Mouse (Mus musculus): ENCODE measurements around the gene Npdc1. TPM values are rescaled to one million over a fixed set of nuclear protein-coding genes. Genes with fewer than 3 reads are reported as not detected.
"Not testable (repeated sequence)": the region's sequence is repeated elsewhere in the genome, so short reads cannot be mapped to it uniquely, and the experiment has no call there.

The Npdc1 gene
- total RNA-seq, 2 experiments from 2014 or later: 422 to 431 TPM

DNA sequence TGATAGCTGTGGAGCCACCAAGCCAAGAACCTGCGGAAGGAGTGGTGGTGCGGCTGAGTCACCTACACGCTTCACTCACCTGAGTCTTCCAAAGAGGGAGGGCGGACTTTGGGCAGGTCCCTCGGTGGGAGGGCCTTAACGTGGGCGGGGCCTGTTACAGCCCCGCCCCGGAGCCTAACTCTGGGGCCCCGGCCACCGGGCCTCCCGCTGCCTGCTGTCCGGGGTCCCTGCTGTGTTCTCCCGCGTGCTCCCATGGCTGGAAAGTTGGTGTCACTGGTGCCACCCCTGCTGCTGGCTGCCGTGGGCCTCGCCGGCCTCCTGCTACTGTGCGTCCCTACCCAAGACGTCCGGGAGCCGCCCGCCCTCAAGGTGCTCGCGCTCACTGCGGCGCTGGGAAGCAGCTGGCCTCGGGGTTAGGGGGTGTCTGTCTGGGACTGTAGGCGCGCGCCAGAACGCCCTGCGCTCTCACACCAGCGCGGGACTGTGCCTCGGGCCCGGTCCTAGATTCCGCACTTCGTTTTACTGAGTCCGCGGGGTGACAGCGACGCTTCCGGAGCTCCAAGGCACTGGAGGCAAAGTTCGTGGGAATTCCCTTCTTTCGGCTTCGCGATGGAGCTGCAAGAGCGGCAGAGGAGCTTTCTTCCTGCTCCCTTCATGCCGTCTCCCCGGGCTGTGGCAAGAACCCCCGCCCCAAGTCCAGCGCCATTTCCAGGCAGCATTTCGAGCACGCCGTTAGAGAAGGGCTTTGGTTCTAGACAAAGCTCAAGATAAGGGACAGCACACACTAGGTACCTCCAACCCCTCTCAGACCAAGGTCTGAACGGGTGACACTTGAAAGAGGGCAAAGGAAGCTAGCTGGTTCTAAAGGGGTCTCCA, 3.2 kb upstream of the Npdc1 start, which contains the start of gene Entpd2:
Entpd2 (plus strand) TSS at position 154 of the 876 bp plus-strand sequence.
- no peak for DNase-seq

DNA sequence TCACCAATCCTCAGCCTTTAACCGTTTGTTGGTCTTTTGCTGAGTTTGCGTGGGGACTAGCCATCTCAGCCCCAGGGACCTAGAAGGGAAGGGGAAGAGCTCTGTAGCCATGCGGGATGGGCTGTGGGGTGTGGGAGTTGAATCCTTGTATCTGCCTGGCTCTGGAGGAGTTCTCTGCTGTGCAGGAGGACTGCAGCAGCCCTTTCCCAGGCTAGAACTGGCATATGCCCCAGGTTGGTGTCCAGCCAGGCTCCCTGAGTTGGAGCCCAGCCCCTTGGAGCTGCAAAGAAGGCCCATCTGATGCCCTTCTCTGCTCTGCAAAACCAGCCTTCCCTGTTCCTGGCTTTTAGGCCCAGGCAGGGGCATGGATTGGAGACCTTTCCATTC, 2.6 kb upstream of the Npdc1 start:
- no peak for DNase-seq

DNA sequence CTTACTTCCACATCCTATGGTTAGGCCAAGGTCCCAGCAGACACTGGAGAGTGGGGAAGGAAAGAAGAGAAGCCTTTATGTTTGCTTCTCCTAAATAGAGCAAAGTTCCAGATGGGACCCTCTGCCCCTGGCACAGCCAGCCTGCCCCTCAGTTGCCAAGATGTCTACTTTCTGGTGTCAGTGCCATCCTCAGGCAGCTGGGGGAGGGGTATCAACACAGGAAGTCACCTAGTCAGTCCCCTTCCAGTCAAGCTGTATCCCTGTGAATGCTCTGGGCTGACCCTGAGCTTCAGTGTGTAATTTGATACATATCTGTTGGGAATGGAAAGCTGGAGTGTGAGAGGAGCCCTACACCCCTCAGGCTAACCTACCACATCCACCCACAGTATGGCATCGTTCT, 2.1 kb upstream of the Npdc1 start:
- no peak for DNase-seq

DNA sequence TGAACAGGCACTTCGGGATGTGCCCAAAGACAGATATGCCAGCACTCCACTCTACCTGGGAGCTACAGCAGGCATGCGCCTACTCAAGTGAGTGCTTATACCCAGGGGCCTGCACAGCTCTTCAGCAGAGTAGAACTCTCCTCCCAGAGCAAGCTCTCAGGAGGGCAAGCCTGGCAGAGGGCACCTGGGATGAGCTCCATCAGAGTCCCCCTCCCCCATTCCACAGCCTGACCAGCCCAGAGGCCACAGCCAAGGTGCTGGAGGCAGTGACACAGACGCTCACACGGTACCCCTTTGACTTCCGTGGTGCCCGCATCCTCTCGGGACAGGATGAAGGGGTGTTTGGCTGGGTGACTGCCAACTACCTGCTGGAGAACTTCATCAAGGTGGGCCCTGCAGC, 1.1 kb upstream of the Npdc1 start:
- no peak for DNase-seq

DNA sequence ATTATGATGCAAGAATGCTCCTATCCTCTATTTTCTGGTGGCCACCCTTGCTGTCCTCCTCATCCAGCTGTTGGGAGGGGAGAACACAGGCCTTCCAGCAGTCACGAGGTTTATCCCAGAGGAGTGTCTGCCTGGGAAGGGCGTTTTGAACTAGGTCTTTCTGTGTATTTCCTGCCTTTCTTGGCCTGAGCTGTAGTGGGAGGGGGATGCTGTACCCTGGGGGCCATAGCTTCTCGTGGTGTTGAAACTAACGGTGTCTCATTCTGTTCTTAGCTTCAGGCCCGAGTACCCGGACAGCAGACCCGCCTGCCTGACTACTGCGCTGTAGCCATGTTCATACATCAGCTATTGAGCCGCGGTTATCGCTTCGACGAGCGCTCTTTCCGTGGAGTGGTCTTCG, 1.1 kb downstream of the Npdc1 start:
- no peak for DNase-seq

DNA sequence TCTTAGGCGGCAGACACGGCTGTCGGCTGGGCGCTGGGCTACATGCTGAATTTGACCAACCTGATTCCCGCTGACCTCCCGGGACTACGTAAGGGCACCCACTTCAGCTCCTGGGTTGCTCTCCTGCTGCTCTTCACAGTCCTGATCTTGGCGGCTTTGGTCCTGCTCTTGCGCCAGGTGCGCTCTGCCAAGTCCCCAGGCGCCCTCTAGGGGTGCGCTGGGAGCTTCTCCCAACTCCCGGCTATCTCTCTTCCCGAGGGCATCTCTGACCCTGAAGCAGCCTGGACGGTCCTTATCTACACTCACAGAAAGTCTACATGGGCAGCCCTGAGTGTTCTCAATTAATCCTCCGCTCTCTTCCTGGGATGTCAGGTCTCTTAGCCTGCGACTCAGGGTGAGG, 1.6 kb downstream of the Npdc1 start:
- peak in 1 of 2 experiments; percentile 57 for DNase-seq

DNA sequence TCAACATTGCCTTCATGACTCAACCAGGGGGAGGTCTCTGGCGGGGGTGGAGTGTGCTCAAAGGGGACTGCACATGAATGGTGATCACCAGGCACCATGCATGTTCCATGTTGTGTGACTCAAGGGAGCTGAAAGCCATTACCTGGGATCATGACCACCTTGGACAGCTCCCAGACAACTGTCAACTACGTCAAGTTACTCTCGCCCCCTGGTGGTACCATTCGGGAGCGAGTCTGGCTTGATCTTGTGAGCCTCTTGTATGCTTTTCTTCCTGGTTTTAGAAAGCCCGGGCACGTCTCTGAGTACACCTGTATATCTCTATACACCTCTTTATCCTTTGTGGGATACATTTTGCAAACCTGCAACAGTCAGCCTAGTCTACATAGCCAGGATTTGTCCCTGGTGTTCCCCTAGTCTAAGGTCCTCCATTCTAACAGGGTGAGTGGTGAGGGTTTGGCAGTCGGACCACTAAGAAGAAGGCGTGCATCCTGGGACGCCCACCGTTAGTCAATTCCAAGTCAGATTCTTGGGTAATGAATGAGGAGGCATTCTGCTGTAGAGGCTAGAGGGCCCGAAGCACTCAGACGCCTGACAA, 3.3 kb downstream of the Npdc1 start:
- peak; percentile 55 to 60 for DNase-seq

DNA sequence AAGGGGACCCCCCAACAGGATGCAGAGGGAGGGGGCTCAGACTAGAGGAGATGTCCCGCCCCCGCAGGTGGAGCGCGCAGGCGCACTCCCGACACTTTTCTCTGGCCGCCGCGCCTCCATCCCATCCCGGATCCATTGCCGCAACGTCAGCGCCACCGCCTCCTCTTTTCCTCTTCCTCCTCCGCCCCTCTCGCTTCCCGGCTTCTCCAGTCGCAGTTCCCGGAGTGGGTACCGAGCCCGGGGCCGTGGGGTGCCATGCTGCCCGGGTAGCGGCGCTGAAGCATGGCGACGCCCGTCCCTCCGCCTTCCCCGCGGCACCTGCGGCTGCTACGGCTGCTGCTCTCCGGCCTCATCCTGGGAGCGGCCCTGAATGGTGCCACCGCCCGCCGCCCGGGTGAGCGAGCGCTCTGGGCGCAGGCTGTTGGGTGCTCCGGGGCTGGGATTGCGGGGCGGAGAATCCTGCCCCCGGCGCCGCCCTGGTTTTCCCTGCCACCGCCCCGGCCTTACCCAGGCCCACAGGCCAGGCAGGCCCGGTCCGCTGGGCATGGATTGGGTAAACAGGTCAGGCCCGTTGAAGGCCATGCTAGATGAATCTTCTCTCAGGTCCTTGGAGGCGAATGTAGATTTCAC, 3.9 kb downstream of the Npdc1 start:
- DNase-seq: peak; percentile 90 to 92

DNA sequence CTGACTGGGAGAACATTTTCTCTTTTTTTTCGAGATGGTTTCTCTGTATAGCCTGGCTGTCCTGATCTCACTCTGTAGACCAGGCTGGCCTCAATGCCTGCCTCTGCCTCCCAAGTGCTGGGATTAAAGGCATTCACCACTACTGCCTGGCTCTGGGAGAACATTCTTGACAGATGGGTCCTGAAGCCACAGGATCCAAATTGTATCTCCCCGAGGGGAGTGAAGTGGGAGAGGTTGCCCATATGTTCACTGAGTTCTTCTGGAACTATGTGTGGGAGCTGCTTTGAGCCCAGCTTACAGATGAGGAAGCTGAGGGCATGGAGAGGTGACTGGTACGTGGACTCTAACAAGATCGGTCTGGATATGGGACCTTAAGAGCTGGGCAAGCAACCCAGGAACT, 4.8 kb downstream of the Npdc1 start:
- peak in 1 of 2 experiments; percentile 26 for DNase-seq

DNA sequence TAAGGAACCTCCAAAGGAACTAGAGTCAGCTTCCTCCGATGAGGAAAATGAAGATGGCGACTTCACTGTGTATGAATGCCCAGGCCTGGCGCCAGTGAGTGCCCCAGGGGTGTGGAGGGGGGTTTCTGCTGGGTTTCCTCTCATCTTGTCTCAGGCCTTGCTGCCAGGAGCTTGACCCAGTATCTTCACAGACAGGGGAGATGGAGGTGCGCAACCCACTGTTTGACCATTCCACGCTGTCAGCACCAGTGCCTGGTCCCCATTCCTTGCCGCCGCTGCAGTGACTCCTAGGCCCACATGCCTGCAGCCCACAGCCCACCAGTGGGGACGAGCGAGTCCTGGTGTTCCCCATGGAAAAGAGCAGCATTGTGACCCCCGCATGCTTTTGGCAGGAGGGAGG, 9.8 kb downstream of the Npdc1 start:
- no peak for DNase-seq

DNA sequence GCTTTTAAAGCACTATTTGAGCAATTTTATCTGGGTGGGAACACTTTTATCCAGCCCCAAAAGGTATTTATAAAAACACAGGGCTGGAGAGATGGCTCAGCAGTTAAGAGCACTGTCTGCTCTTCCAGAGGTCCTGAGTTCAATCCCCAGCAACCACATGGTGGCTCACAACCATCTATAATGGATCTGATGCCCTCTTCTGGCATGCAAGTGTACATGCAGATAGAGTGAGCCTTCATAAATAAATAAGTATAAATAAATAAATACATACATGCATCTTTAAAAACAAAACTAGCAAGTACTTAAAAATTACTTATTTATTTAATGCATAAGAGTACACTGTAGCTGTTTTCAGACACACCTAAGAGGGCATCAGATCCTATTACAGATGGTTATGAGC, 14.3 kb downstream of the Npdc1 start:
- DNase-seq: not testable (repeated sequence)

DNA sequence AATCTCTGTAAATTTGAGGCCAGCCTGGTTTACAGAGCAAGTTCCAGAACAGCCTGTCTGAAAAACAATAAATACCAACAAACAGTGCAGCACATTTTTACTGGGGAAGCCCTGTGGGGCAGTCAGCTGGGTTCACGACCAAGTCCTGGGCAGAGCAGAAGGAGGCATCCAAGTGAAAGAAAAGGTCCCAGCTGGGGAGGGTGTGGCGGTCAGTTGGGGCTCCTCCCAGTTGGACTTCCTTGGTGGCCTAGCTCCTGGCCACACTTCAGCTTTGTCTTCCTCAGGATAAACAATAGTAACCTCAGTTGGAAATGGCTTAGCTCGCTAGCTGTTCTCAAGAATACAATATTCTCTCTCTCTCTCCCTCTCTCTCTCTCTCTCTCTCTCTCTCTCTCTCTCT, 18.3 kb downstream of the Npdc1 start:
- no peak for DNase-seq

DNA sequence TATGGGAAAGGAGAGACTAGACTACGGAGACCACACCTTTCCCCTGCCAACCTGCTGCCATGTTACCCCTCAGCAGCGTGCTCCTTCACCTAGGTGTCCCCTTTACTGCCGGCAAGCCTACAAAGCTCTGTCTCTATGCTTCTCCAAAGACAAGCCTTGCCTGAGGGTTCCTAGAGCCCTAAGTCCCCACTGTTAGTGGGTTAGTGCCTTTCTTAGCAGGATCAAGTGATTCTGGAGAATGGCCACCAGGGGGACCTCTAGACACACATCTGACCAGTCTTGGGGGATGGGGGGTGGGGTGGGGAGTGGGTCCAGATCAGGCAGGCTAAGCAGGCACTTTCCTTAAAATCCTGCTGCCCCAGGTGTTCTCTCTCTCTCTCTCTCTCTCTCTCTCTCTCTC, 22.7 kb downstream of the Npdc1 start:
- DNase-seq: no peak

DNA sequence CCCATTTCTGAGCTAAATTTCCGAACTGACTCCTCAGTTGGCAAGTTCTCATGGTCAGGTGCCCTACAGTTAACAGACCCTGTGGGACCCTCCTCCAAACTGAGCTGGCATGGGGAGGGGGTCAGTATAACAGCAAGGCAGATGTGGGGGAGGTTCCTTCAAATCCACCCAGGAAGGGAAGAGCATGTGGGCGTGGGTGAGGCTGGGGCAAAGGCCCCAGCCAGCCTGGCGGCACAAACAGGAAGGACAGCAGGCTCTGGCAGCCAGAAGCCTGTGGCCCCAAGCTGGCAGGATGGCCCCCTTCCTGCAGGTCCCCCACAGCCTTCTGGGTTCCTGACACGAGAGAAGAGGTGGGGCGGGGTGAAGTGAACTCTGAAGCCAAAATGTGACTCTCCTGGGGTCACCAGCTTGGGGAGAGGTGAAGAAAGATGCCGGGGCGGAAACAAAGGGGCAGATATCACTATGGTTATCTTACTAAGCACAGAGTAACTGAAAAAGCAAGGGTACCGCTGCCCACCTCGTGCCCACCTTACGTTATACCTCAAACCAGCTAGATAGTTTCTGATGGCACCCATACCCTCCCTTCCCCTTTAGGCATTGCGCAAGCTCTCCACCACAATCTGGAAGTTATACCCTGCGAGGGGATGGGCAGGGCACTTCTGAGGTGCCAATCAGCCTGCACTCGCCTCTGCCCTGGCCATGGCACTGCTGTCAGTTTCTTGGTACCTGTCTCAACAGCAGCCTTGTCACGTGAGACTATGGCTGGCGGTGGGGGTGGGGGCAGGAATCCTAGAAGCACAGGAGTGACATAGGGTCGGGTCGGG, 23.6 kb downstream of the Npdc1 start, which contains the start of gene Fut7:
Fut7 (plus strand) TSS at position 681 of the 824 bp plus-strand sequence.
- DNase-seq: no peak

DNA sequence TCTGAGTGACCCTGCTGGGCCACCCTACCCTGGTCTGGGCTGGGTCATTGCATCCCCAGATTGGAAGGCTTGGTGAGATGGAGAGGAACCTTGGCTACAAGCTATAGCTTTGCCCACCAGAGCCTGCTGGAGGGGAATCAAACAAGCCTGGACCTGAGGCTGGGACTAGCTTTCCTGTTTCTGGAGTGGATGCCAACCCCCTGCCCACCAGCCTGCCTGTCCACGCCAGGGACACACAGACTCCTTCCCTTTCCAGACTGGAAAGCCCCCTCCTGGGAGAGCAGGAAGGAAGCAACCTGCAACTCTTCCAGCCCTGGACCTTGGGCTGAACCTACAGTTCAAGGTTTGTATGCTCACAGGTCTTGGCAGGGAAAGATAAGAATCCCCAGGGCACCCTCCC, 24.5 kb downstream of the Npdc1 start:
- DNase-seq: no peak

DNA sequence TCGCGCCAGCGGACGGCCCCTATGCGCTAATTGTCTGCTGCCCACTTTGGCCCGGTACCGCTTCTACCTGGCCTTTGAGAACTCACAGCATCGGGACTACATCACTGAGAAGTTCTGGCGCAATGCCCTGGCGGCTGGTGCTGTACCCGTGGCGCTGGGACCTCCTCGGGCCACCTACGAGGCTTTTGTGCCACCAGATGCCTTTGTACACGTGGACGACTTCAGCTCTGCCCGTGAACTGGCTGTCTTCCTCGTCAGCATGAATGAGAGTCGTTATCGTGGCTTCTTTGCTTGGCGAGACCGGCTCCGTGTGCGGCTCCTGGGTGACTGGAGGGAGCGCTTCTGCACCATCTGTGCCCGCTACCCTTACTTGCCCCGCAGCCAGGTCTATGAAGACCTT, 26.3 kb downstream of the Npdc1 start:
- no peak for DNase-seq

DNA sequence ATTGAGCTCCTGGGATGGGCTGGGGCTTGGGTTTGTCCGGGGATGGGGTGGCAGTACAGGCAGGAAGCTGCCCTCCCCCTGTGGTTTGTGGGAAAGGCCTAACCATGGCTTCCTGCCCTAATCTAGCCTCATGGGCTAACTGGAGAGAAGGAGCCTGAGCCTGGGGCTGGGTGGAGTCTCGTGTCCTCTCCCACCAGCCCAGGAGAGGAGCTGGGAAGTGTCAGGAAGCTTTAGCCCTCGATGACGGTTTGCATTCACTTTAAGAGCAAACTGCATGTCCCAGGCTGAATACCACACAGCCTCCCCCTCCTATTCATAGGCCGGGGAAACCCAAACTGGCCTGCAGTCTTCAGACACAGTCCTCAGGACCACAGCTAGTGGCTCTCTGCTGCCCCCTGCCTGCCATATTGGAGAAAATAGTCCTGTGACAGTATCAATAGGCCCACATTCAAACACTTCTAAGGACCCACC, 27.6 kb downstream of the Npdc1 start:
- DNase-seq: peak; percentile 48 to 49

DNA sequence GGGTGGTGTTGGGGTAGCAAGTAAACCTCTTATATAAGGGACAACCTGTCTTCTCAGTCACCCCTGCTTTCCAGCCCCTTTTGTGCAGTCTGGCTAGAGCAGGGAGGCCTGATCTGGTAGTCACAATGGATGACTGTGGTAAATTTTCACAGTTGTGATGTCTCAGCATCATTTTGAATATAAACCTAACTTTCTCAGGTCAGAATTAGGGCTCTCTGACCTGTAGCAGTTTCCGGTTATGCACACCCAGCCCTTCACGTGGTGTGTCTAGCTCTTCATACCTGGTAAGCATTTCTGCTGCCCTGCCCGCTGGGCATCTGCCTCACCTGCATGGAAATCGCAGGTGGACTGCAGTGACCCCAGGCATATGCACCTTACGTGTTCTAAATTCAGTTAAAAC, 28.1 kb downstream of the Npdc1 start:
- no peak for DNase-seq

DNA sequence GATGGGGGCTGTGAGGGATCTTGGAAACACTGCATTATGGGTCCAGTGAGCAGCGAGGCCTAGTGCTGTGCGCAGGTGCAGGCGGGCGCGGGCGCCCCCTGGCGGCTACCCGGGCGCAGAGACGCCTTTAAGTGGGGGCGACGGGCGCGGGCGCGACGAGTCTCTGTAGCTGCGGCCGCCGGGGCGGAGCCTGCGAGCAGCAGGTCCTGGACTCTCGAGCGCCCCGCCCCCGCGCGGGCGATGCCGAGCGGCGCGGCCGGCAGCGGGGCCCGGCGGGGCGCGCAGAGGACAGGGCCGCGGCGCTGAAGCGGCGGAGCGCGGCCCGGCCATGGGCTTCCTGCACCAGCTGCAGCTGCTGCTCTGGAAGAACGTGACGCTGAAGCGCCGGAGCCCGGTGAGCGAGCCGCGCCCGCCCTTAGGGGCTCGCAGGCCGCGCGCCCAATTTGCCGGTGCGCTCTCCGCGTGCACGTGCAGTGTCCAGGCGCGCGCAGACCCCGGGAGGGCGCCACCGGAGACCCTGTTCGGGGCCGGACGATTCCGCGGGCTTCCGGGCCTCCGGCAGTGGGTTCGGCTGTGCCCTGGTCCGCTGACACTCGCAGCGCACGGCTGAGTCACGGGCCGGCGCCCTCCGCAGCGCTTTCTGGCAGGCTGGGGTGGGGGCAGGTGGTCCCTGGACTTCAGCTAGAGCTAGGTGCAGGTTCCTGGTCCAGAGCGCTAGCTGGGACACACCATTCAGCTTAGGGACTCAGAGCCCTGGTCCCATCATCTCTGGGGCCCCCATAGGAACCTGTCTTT, 29.5 kb downstream of the Npdc1 start, which contains the start of gene Abca2:
Abca2 (plus strand) TSS at position 262 of the 795 bp plus-strand sequence.
- DNase-seq: peak; percentile 96 to 97

DNA sequence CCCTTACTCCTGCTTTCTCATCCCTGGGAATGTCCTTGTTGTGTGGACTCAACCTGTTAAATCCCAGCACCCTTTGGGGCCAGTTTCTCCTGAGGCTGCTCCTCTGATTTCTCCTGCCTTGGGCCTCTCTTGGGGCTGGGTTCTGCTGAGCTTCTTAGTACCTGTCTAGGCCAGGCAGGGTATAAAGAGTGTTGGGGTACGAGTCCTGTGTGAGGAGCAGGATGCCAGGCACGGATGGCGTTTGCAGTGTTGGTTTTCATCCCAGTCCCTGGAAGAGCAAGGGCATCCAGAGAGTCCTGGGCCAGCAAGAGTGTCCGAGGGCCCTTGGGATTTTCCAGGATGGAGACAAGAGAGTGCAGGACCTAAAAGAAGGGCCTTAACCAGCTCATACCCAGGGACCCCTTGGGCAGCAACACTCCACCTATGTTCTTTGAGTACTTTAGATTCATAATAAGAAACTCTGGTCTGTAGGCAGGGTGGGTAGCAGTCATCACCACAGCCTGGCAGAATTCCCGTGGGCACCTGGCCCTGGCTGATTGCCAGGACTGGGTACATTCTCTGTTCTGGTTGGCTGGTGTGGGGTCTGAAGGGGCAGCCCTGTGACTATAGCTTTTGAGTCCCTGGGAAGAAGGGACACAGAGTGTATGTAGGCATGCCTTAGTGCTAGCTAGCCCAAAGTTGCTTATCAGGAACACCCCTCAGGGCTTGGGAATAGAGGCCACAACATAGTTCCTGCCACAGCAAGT, 30.5 kb downstream of the Npdc1 start:
- DNase-seq: peak in 1 of 2 experiments; percentile 18

Data from layer of hippocampus, postnatal 36 days (tissue).